Comparison of ENCODE assay signal across 9 mouse cellular contexts in genomic region chr9:21032491-21032890, GRCm38 (mm10). TPM values are rescaled to one million over a fixed set of nuclear protein-coding genes. Genes with fewer than 3 reads are reported as not detected.
A peak's percentile ranks its signal among the peaks of the same experiment; 100 is the strongest.
DNase-seq lines count a peak whose midpoint lies in the region; ATAC-seq lines count a peak whose summit lies in the region.
"Had no signal": no experiment of that assay in that cellular context is flagged by ENCODE, and none has a peak within 500 bp of the region (broad histone marks: within the 10 kb centered on the region; RNA-seq: fewer than 3 reads in every experiment).

No protein-coding gene starts in this region.

- no peak for DNase-seq in kidney, adult 18-20 months
- no peak for DNase-seq in embryonic facial prominence, embryonic 10.5 days (ENCODE audit: low spot score)
- DNase-seq in natural killer cell, adult 2 months (ENCODE audit: low spot score in 2 of 2): no peak
- no peak for DNase-seq in frontal cortex, postnatal 10 days (ENCODE audit: low spot score in 2 of 2)
- DNase-seq in left cerebral cortex, postnatal 14 days (ENCODE audit: low spot score in 2 of 2): no peak

- peaks cover 75% of the 10 kb centered on the region for H3K27me3 ChIP-seq in kidney, embryonic 14.5 days (ENCODE audit: control insufficient read depth, insufficient read depth, low read length)
- H3K27me3 ChIP-seq in embryonic facial prominence, embryonic 10.5 days (replicated peaks; ENCODE audit: low read depth, poor library complexity, severe bottlenecking): peaks cover 100% of the 10 kb centered on the region
- H3K27me3 ChIP-seq in hindbrain, embryonic 16.5 days (replicated peaks; ENCODE audit: control insufficient read depth, insufficient read depth, low read length): peaks cover 59% of the 10 kb centered on the region
- H3K27me3 ChIP-seq in midbrain, embryonic 16.5 days (ENCODE audit: control insufficient read depth, insufficient read depth, low read depth, low read length): peaks cover 73% of the 10 kb centered on the region

- WGBS in kidney, embryonic 14.5 days: 2% methylated on average over 7 of the region's 7 CpGs
- 4% methylated on average over 7 of the region's 7 CpGs for WGBS in embryonic facial prominence, embryonic 10.5 days
- WGBS in hindbrain, embryonic 16.5 days: 2% methylated on average over 7 of the region's 7 CpGs
- 2% methylated on average over 7 of the region's 7 CpGs for WGBS in midbrain, embryonic 16.5 days

- intact Hi-C loops in left cerebral cortex, postnatal 14 days (cut with DNase I): loop anchor here (2.0 to 5.0 kb wide), 3 partner anchors 40 to 105 kb away; partner anchors contain the start of genes Fdx1l, Gm38431, Gm49373 and Raver1

- H3K4me3 ChIP-seq in kidney, embryonic 14.5 days (ENCODE audit: low read length): peak overlapping the region; percentile 47
- peak overlapping the region; percentile 57 for H3K4me3 ChIP-seq in embryonic facial prominence, embryonic 10.5 days
- peak overlapping the region; percentile 60 for H3K4me3 ChIP-seq in hindbrain, embryonic 16.5 days (ENCODE audit: low read length)
- peak overlapping the region; percentile 54 for H3K4me3 ChIP-seq in midbrain, embryonic 16.5 days (ENCODE audit: low read depth, low read length)

- no peak overlapping the region for H3K27ac ChIP-seq in kidney, embryonic 14.5 days (ENCODE audit: low read depth, low read length)
- no peak overlapping the region for H3K27ac ChIP-seq in embryonic facial prominence, embryonic 10.5 days (replicated peaks)
- no peak overlapping the region for H3K27ac ChIP-seq in hindbrain, embryonic 16.5 days (ENCODE audit: low read depth, low read length)
- H3K27ac ChIP-seq in midbrain, embryonic 16.5 days (ENCODE audit: low read length): no peak overlapping the region

- no peak for ATAC-seq in kidney, embryonic 14.5 days (ENCODE audit: low FRiP score, low TSS enrichment)
- no peak for ATAC-seq in hindbrain, embryonic 16.5 days
- ATAC-seq in midbrain, embryonic 16.5 days: no peak

- H3K36me3 ChIP-seq in kidney, embryonic 14.5 days (ENCODE audit: control insufficient read depth, insufficient read depth, low read length): no peaks in the 10 kb centered on the region
- H3K36me3 ChIP-seq in embryonic facial prominence, embryonic 10.5 days (replicated peaks): no peaks in the 10 kb centered on the region
- H3K36me3 ChIP-seq in hindbrain, embryonic 16.5 days (ENCODE audit: control insufficient read depth, insufficient read depth, low read length): no peaks in the 10 kb centered on the region
- H3K36me3 ChIP-seq in midbrain, embryonic 16.5 days (ENCODE audit: control insufficient read depth, insufficient read depth, low read length): no peaks in the 10 kb centered on the region

- no peak overlapping the region for H3K9ac ChIP-seq in kidney, embryonic 14.5 days (ENCODE audit: low read depth, low read length)
- peak overlapping the region; percentile 74 for H3K9ac ChIP-seq in hindbrain, embryonic 16.5 days (ENCODE audit: low read depth, low read length)
- peak overlapping the region; percentile 76; the same call in 1 of the 2 replicates for H3K9ac ChIP-seq in midbrain, embryonic 16.5 days (ENCODE audit: low read depth, low read length)

- H3K4me2 ChIP-seq in kidney, embryonic 14.5 days (replicated peaks; ENCODE audit: low read depth, low read length): peak overlapping the region; percentile 89
- peak overlapping the region; percentile 98 for H3K4me2 ChIP-seq in hindbrain, embryonic 16.5 days (ENCODE audit: low read length)
- peak overlapping the region; percentile 97 for H3K4me2 ChIP-seq in midbrain, embryonic 16.5 days (ENCODE audit: low read length)

- no peaks in the 10 kb centered on the region for H3K9me3 ChIP-seq in kidney, embryonic 14.5 days (ENCODE audit: control insufficient read depth, low read length)
- no peaks in the 10 kb centered on the region for H3K9me3 ChIP-seq in embryonic facial prominence, embryonic 10.5 days
- no peaks in the 10 kb centered on the region for H3K9me3 ChIP-seq in hindbrain, embryonic 16.5 days (ENCODE audit: control insufficient read depth, low read length)
- H3K9me3 ChIP-seq in midbrain, embryonic 16.5 days (replicated peaks; ENCODE audit: control insufficient read depth, low read length, poor library complexity, severe bottlenecking): no peaks in the 10 kb centered on the region

- H3K4me1 ChIP-seq in kidney, embryonic 14.5 days (ENCODE audit: control insufficient read depth, insufficient read depth, low read length): peaks cover 52% of the 10 kb centered on the region
- H3K4me1 ChIP-seq in embryonic facial prominence, embryonic 10.5 days: peaks cover 82% of the 10 kb centered on the region
- peaks cover 55% of the 10 kb centered on the region for H3K4me1 ChIP-seq in hindbrain, embryonic 16.5 days (ENCODE audit: control insufficient read depth, insufficient read depth, low read depth, low read length)
- peaks cover 53% of the 10 kb centered on the region for H3K4me1 ChIP-seq in midbrain, embryonic 16.5 days (ENCODE audit: control insufficient read depth, insufficient read depth, low read length)

RNA-seq across cellular contexts. Expression of gene Icam5, which starts 0.6 kb away (rescaled TPM):
- polyA plus RNA-seq in kidney, embryonic 14.5 days (2014; fragmentation: Nextera tagmentation; extraction: Ambion mirVana): 0.20 TPM in 1 of 2 replicates, not detected in the other
- not detected in 2 replicates for polyA plus RNA-seq in embryonic facial prominence, embryonic 10.5 days (2016; fragmentation: Nextera tagmentation; extraction: Ambion mirVana)
- 2.8 and 3.2 TPM in 2 replicates for polyA plus RNA-seq in hindbrain, embryonic 16.5 days (2015; fragmentation: Nextera tagmentation; extraction: Ambion mirVana)
- 2.2 and 2.5 TPM in 2 replicates for polyA plus RNA-seq in midbrain, embryonic 16.5 days (2015; fragmentation: Nextera tagmentation; extraction: Ambion mirVana)
- 100 to 1,000 TPM; 294 to 307 TPM for total RNA-seq in left cerebral cortex, postnatal 14 days (2021)

RNA-seq across cellular contexts. Expression of gene Icam4, which starts 3.3 kb away (rescaled TPM):
- polyA plus RNA-seq in kidney, embryonic 14.5 days (2014; fragmentation: Nextera tagmentation; extraction: Ambion mirVana): 0.45 and 0.49 TPM in 2 replicates
- 3.8 and 5.1 TPM in 2 replicates for polyA plus RNA-seq in embryonic facial prominence, embryonic 10.5 days (2016; fragmentation: Nextera tagmentation; extraction: Ambion mirVana)
- polyA plus RNA-seq in hindbrain, embryonic 16.5 days (2015; fragmentation: Nextera tagmentation; extraction: Ambion mirVana): 0.27 and 0.29 TPM in 2 replicates
- polyA plus RNA-seq in midbrain, embryonic 16.5 days (2015; fragmentation: Nextera tagmentation; extraction: Ambion mirVana): 0.24 TPM in 1 of 2 replicates, not detected in the other
- under 1 TPM in 1 of 2 experiments, not detected in 1; 0.86 TPM for total RNA-seq in left cerebral cortex, postnatal 14 days (2021)
- total RNA-seq: left cerebral cortex, postnatal 4 days had no signal

RNA-seq across cellular contexts. Expression of gene Icam1, which starts 16.7 kb away (rescaled TPM):
- 7.1 and 10.3 TPM in 2 replicates for polyA plus RNA-seq in kidney, embryonic 14.5 days (2014; fragmentation: Nextera tagmentation; extraction: Ambion mirVana)
- 5.9 and 6.0 TPM in 2 replicates for polyA plus RNA-seq in embryonic facial prominence, embryonic 10.5 days (2016; fragmentation: Nextera tagmentation; extraction: Ambion mirVana)
- 3.4 and 5.3 TPM in 2 replicates for polyA plus RNA-seq in hindbrain, embryonic 16.5 days (2015; fragmentation: Nextera tagmentation; extraction: Ambion mirVana)
- 3.0 and 3.1 TPM in 2 replicates for polyA plus RNA-seq in midbrain, embryonic 16.5 days (2015; fragmentation: Nextera tagmentation; extraction: Ambion mirVana)
- total RNA-seq in left cerebral cortex, postnatal 14 days (2021): 1 to 10 TPM; 3.0 to 3.6 TPM

RNA-seq across cellular contexts. Expression of gene Mrpl4, which starts 30.0 kb away (rescaled TPM):
- 145 and 146 TPM in 2 replicates for polyA plus RNA-seq in kidney, embryonic 14.5 days (2014; fragmentation: Nextera tagmentation; extraction: Ambion mirVana)
- 154 and 161 TPM in 2 replicates for polyA plus RNA-seq in embryonic facial prominence, embryonic 10.5 days (2016; fragmentation: Nextera tagmentation; extraction: Ambion mirVana)
- 112 and 114 TPM in 2 replicates for polyA plus RNA-seq in hindbrain, embryonic 16.5 days (2015; fragmentation: Nextera tagmentation; extraction: Ambion mirVana)
- polyA plus RNA-seq in midbrain, embryonic 16.5 days (2015; fragmentation: Nextera tagmentation; extraction: Ambion mirVana): 101 and 104 TPM in 2 replicates
- total RNA-seq in left cerebral cortex, postnatal 14 days (2021): 10 to 100 TPM; 58.7 to 62.9 TPM

RNA-seq across cellular contexts. Expression of gene Zglp1, which starts 34.4 kb away (rescaled TPM):
- polyA plus RNA-seq in kidney, embryonic 14.5 days (2014; fragmentation: Nextera tagmentation; extraction: Ambion mirVana): 2.1 TPM in 1 of 2 replicates, not detected in the other
- polyA plus RNA-seq in embryonic facial prominence, embryonic 10.5 days (2016; fragmentation: Nextera tagmentation; extraction: Ambion mirVana): 0.70 and 1.8 TPM in 2 replicates
- 1.5 and 2.1 TPM in 2 replicates for polyA plus RNA-seq in hindbrain, embryonic 16.5 days (2015; fragmentation: Nextera tagmentation; extraction: Ambion mirVana)
- 0.78 and 1.6 TPM in 2 replicates for polyA plus RNA-seq in midbrain, embryonic 16.5 days (2015; fragmentation: Nextera tagmentation; extraction: Ambion mirVana)
- total RNA-seq in left cerebral cortex, postnatal 14 days (2021): 1 to 10 TPM in 1 of 2 experiments, not detected in 1; 1.8 TPM
- total RNA-seq: left cerebral cortex, postnatal 4 days had no signal
